Mouse (Mus musculus): ENCODE results near the gene Upp2.
A peak's percentile ranks its signal among the peaks of the same experiment; 100 is the strongest.

Gene Upp2

DNA sequence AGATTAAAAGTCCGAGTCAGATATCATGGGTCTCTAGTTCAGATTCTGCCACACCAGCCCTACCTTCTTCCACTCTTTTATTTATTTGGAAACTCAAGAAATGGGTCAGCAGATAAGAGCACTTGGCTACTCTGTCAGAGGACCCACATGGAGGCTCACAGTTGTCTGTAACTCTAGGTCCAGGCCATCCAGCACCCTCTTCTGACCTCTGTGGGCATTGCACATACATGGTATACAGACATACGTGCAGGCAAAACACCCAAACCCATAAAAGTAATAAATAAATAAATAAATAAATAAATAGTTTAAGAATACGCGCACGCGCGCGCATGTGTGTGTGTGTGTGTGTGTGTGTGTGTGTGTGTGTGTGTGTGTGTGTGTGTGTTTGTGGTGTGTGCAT is 47.8 kb downstream of the Upp2 start:
- no peak for DNase-seq (ENCODE audit: extremely low spot score, low spot score)

DNA sequence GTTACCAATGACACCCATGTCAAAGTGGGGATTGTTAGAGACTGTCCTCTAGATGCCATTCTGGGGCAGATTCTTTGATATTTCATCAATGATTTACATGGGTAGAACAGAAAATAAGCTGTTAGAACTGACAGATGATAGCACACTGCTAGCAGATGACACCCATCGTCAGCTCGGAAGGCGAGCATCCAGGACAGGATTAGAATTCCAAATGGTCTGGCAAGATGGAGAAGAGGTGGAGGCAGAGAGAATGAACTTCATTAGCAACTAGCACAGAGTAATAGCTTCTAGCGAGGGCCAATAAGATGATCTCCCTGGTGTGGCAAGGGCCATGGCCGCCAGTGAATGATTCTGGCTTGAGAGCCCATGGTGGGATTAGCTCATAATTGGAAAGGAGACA is 48.7 kb downstream of the Upp2 start:
- no peak for DNase-seq (ENCODE audit: extremely low spot score, low spot score)

DNA sequence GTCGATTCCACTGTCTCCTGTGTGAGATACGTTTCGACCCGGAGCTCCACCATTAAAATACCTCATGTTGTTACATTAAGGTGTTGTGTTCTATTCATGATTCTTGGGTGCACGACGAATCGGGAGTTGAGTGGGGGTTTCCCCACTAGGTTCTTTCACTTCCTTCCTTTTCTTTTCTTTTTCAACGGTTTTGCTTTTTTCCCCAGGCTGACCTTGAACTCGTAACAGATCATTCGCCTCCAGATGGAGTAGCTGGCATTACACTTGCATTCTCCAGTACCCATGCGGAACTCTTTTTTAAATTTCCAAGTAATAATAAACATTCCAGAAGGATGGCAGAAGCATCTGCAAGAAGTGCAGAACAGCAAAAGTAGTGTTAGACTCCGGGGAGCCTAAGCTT is 58.1 kb downstream of the Upp2 start:
- no peak for DNase-seq (ENCODE audit: extremely low spot score, low spot score)

DNA sequence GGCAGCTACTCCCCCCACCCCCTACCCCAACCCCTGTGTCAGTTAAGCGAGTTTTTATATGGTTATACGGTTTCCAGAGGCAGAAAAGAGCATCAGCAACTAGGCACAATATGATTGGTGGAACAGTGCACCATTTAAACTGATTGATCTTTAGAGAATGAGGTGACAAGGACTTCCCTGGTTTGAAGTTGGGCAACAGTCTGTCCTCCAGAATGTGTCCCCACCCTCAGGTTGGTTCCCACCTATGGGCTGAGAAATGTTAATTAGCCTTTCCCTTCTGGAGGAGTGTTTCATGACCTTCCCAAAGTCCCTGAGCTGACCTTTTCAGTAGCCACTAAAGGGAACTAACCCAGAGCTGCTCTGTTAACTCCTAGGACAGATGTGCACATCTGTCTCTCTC is 58.6 kb downstream of the Upp2 start:
- DNase-seq (ENCODE audit: extremely low spot score, low spot score), result no peak

GRCm38 (mm10) chr2:58626136-58626769 is 59.2 kb downstream of the Upp2 start:
- DNase-seq (ENCODE audit: extremely low spot score, low spot score), result no peak

GRCm38 (mm10) chr2:58627981-58628380 is 60.9 kb downstream of the Upp2 start:
- DNase-seq (ENCODE audit: extremely low spot score, low spot score), result no peak

DNA sequence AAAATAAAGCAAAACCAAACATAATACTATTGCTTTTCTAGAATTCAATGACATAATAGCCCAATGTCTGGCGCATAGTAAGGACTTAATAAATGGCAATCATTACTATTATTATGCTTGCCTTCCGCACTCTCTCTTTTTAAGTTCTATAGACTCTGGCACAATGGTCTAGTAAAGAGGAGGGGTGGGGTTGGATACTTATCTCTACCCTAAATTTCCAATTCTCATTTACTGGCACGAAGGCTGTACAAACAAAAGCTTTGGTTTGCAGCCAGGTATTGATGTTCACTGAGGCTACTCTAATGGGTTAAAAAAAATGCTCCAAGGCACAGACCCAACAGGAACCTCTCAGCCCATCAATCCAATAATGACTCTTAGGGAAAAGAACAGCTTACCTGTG is 61.9 kb downstream of the Upp2 start:
- DNase-seq (ENCODE audit: extremely low spot score, low spot score), result no peak

DNA sequence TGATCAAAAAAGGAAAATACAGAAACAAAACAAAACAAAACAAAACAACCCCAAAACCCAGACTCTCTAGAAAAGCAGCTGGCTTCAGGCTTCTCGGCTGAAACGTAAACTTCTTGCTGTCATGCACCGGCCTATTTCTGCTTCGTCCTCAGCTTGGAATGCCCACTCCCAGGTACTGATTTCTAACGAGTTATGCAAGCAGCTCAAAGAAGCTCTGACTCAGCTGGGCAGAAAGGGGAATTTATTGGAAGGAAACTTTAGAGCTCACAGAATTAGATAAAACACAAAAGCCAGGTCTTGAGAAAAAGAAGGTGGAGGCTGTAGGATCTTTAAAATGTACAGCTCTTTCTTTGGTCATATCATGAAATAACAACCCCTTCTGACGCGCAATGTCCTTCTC is 62.3 kb downstream of the Upp2 start:
- DNase-seq (ENCODE audit: extremely low spot score, low spot score), result no peak

GRCm38 (mm10) chr2:58633791-58634190 is 66.7 kb downstream of the Upp2 start:
- no peak for DNase-seq (ENCODE audit: extremely low spot score, low spot score)

GRCm38 (mm10) chr2:58641761-58642555 is 74.9 kb downstream of the Upp2 start:
- DNase-seq (ENCODE audit: extremely low spot score, low spot score), result no peak

DNA sequence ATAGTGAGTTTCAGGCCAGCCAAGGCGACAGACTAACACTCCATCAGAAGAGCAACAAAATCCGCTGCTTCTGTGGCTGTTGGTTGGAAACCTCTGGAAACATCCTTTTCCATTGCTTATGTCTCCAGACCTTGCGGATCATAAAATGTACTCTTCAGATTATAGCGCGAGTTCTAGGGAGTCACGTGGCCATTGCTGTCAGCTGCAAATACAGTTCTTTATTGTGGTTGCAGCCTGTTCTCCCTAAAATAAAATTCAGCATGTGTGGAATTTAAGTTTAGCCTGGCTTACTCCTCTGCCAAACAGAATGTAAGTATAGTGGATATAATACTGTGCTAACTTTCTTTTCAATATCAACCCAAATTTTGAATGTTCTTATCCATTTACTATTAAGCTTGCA is 78.6 kb downstream of the Upp2 start:
- DNase-seq (ENCODE audit: extremely low spot score, low spot score), result no peak

- no peak for DNase-seq (ENCODE audit: extremely low spot score, low spot score)
Observed at GRCm38 (mm10) chr2:58655169-58655568, 88.1 kb downstream of the Upp2 start.

DNA sequence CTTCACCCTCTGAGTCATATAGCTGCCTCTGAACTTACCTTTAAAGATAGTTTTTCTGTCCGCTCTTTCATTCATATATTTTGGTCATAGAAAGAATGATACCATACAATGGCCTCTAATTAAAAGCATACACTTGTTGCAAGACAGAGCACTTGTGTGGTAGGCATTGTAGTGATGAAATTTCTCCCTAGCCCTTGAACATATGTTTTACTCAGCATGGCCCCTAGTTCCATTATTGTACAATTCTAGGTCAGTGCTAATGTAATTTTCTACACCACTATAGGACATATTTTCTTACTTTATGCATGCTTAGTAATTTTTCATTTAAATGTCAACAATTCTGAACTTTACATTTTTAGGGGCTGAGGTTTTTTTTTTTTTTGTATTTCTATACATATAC is 89.9 kb downstream of the Upp2 start:
- DNase-seq (ENCODE audit: extremely low spot score, low spot score), result no peak

- DNase-seq (ENCODE audit: extremely low spot score, low spot score), result no peak
Observed at GRCm38 (mm10) chr2:58657855-58658254, 90.8 kb downstream of the Upp2 start.

GRCm38 (mm10) chr2:58660591-58660990 is 93.5 kb downstream of the Upp2 start:
- DNase-seq (ENCODE audit: extremely low spot score, low spot score), result no peak

- DNase-seq (ENCODE audit: extremely low spot score, low spot score), result no peak
Observed at GRCm38 (mm10) chr2:58661116-58661515, 94.0 kb downstream of the Upp2 start.

GRCm38 (mm10) chr2:58662661-58663060 is 95.6 kb downstream of the Upp2 start:
- no peak for DNase-seq (ENCODE audit: extremely low spot score, low spot score)

- DNase-seq (ENCODE audit: extremely low spot score, low spot score), result no peak
Observed at GRCm38 (mm10) chr2:58663404-58664120, 96.5 kb downstream of the Upp2 start.

DNA sequence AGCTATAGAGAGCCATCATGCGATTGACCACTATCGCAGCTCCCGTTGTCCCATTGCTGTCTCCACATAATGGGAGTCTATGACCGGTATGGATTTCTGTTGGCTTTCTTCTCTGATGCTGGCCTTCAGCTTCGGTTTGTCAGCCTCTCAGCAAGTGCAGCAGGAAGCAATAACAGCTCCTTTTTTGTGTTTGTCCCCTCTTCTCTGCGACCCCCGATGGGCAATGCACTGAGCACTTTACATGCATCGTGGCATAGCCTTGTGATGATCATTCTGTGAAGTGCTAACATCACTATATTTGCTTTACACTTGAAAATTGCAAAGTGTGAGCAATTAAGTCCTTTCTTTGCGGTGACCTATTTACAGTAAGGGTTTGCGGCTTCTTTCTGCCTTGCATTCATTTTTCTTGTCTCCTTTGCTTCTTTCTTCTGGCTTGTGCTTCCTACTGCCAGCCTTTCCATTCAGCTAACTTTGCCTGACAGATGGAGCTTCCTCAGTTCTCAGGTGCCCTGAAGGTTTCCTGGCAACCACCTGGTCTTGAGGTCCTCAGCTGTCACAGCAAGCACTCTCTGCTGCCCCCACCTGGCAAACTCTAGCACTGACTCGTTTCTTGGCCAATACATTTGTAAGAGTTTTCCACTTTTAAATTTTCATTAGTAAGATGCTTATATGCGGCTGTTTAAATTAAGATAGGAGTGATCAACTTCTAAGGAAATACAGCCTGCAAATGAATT is 98.2 kb downstream of the Upp2 start:
- peak; percentile 61 for DNase-seq (ENCODE audit: extremely low spot score, low spot score)

- no peak for DNase-seq (ENCODE audit: extremely low spot score, low spot score)
Observed at GRCm38 (mm10) chr2:58667298-58667697, 100.2 kb downstream of the Upp2 start.

DNA sequence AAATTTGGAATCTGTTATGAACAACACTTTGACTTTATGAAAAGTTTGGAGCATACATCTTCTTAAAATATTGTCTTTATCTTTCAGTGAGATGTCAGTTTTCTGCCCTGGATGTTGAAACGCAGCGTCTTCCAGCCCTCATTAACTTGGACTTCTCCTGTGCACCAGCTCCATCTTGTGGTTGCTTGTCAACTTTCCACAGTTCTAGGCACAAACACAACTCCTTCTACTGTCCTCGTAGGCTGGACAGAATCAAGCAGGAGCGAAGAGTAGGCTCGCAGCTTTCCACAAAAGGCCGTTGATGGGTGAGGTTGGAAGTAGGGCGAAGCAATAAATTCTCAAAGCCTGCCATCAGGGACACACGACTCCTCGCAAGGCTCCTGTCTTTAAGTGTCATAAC is 100.9 kb downstream of the Upp2 start:
- DNase-seq (ENCODE audit: extremely low spot score, low spot score), result peak; percentile 48

GRCm38 (mm10) chr2:58669114-58669513 is 102.0 kb downstream of the Upp2 start:
- no peak for DNase-seq (ENCODE audit: extremely low spot score, low spot score)

Measured in neural tube, embryonic 10.5 days (tissue).